ENCODE assay signal across 19 mouse cellular contexts in the genomic region with DNA sequence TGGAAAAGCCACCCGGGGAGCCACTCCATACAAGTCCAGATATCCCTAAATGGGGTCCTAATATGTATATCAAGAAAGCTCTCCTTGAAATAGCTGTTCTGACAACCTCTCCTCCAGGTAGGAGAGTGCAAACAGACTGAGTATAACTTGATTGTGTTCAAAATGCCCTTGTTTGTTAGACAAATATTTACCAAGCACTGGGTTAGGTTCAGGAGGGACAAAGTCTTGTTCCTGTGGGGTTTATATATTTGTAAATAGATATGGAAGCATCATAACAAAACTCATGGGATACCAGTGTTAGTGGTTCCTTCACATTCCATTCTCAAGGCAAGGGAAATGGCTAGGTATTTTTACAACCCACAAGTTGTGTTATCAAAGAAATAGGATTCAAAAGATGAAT.
DNase-seq lines count a peak whose midpoint lies in the region; ATAC-seq and TF ChIP-seq lines count a peak whose summit lies in the region.
"Had no signal": no experiment of that assay in that cellular context is flagged by ENCODE, and none has a peak within 500 bp of the region (broad histone marks: within the 10 kb centered on the region; RNA-seq: fewer than 3 reads in every experiment).

No protein-coding gene starts in this region.

- no peak overlapping the region for H3K4me3 ChIP-seq in liver, adult 2 months (ENCODE audit: insufficient read depth, low read depth, low read length)
- no peak overlapping the region for H3K4me3 ChIP-seq in liver, embryonic 12.5 days
- H3K4me3 ChIP-seq in liver, postnatal 0 days (ENCODE audit: low read depth, low read length), result no peak overlapping the region
- no peak overlapping the region for H3K4me3 ChIP-seq in liver, embryonic 11.5 days (ENCODE audit: low read depth, low read length)

- peak overlapping the region; percentile 84 for H3K27ac ChIP-seq in liver, adult 2 months (replicated peaks; ENCODE audit: insufficient read depth, low read depth, low read length)
- H3K27ac ChIP-seq in liver, embryonic 12.5 days, result no peak overlapping the region
- H3K27ac ChIP-seq in liver, postnatal 0 days (ENCODE audit: low read depth), result peak overlapping the region; percentile 64
- H3K27ac ChIP-seq in liver, embryonic 11.5 days (ENCODE audit: low read depth, low read length), result no peak overlapping the region

- peak; percentile 90 for DNase-seq in liver, adult 2 months (ENCODE audit: extremely low read depth, low read depth, low spot score)
- DNase-seq in liver, postnatal 0 days, result no peak
- no peak for DNase-seq in liver, embryonic 11.5 days (ENCODE audit: low spot score)
- DNase-seq: adrenal gland, adult 2 months; adrenal gland, adult 8-10 months; adrenal gland, postnatal 10 days; adrenal gland, postnatal 14 days; adrenal gland, postnatal 25 days; adrenal gland, postnatal 36 days; B cell, adult 2 months; cerebellum, adult 11 months; cerebellum, adult 11-12 months; cerebellum, adult 18-20 months had no signal

- H3K36me3 ChIP-seq in liver, adult 2 months (ENCODE audit: control insufficient read depth, insufficient read depth, low read length), result no peaks in the 10 kb centered on the region
- no peaks in the 10 kb centered on the region for H3K36me3 ChIP-seq in liver, embryonic 12.5 days
- H3K36me3 ChIP-seq in liver, postnatal 0 days (replicated peaks; ENCODE audit: insufficient read depth, low read length), result no peaks in the 10 kb centered on the region
- no peaks in the 10 kb centered on the region for H3K36me3 ChIP-seq in liver, embryonic 11.5 days (ENCODE audit: control insufficient read depth, insufficient read depth, low read length)
- H3K36me3 ChIP-seq: G1E had no signal

- peaks cover 7% of the 10 kb centered on the region; the same call in 1 of the 2 replicates for H3K79me2 ChIP-seq in liver, adult 2 months (ENCODE audit: control insufficient read depth, insufficient read depth, low read length)

- H3K27me3 ChIP-seq in liver, adult 2 months (ENCODE audit: control insufficient read depth, insufficient read depth, low read length), result no peaks in the 10 kb centered on the region
- no peaks in the 10 kb centered on the region for H3K27me3 ChIP-seq in liver, embryonic 12.5 days (replicated peaks)
- H3K27me3 ChIP-seq in liver, postnatal 0 days (ENCODE audit: insufficient read depth, low read length), result no peaks in the 10 kb centered on the region
- H3K27me3 ChIP-seq in liver, embryonic 11.5 days (replicated peaks; ENCODE audit: control insufficient read depth, insufficient read depth, low read length), result no peaks in the 10 kb centered on the region
- H3K27me3 ChIP-seq: CH12.LX, Patski had no signal

- no peak for TF ChIP-seq CTCF in liver, adult 2 months (IDR thresholded peaks at IDR 0.05; ENCODE audit: low read depth, low read length)
- no peak for TF ChIP-seq CTCF in liver, postnatal 0 days (IDR thresholded peaks at IDR 0.05; ENCODE audit: low read depth)

- H3K9ac ChIP-seq in liver, adult 2 months (ENCODE audit: low read depth, low read length), result no peak overlapping the region
- no peak overlapping the region for H3K9ac ChIP-seq in liver, embryonic 12.5 days
- no peak overlapping the region for H3K9ac ChIP-seq in liver, postnatal 0 days (replicated peaks)
- H3K9ac ChIP-seq in liver, embryonic 11.5 days (ENCODE audit: low read depth, low read length), result no peak overlapping the region

- 42% methylated on average over 1 of the region's 1 CpGs for WGBS in liver, adult 2 months
- 63% methylated on average over 1 of the region's 1 CpGs for WGBS in liver, embryonic 12.5 days (ENCODE audit: insufficient replicate concordance)
- WGBS in liver, postnatal 0 days (ENCODE audit: insufficient replicate concordance), result 63% methylated on average over 1 of the region's 1 CpGs
- WGBS in liver, embryonic 11.5 days, result 81% methylated on average over 1 of the region's 1 CpGs

- H3K9me3 ChIP-seq in liver, embryonic 12.5 days (replicated peaks), result no peaks in the 10 kb centered on the region
- H3K9me3 ChIP-seq in liver, postnatal 0 days (ENCODE audit: low read length), result no peaks in the 10 kb centered on the region
- H3K9me3 ChIP-seq in liver, embryonic 11.5 days (ENCODE audit: control insufficient read depth, low read length), result no peaks in the 10 kb centered on the region

- TF ChIP-seq EP300 in liver, postnatal 0 days (IDR thresholded peaks at IDR 0.05; ENCODE audit: low read depth), result no peak

- no peak for TF ChIP-seq POLR2A in liver, adult 2 months (IDR thresholded peaks at IDR 0.05; ENCODE audit: extremely low read depth, insufficient read depth, low read length)

- no peak overlapping the region for H3K4me2 ChIP-seq in liver, embryonic 12.5 days
- no peak overlapping the region for H3K4me2 ChIP-seq in liver, postnatal 0 days (ENCODE audit: low read depth, low read length)
- no peak overlapping the region for H3K4me2 ChIP-seq in liver, embryonic 11.5 days

- H3K4me1 ChIP-seq in liver, adult 2 months (ENCODE audit: control insufficient read depth, insufficient read depth, low read length), result peaks cover 25% of the 10 kb centered on the region
- peaks cover 25% of the 10 kb centered on the region for H3K4me1 ChIP-seq in liver, embryonic 12.5 days
- peaks cover 28% of the 10 kb centered on the region for H3K4me1 ChIP-seq in liver, postnatal 0 days (ENCODE audit: insufficient read depth)
- H3K4me1 ChIP-seq in liver, embryonic 11.5 days (replicated peaks; ENCODE audit: control insufficient read depth, insufficient read depth, low read length), result peaks cover 15% of the 10 kb centered on the region

- no peak for ATAC-seq in liver, embryonic 12.5 days
- ATAC-seq in liver, postnatal 0 days, result no peak
- no peak for ATAC-seq in liver, embryonic 11.5 days (replicated peaks; ENCODE audit: low FRiP score)
- ATAC-seq: activated CD4-positive, CD25-positive, alpha-beta regulatory T cell, adult 4 months; CD4-positive, CD25-positive, alpha-beta regulatory T cell, adult 4 months; Patski had no signal

Comparison
In these comparisons a context has a peak if more than half of its experiments do, and no peak if none do; other contexts are left out.
1. H3K27ac ChIP-seq: peak in liver, adult 2 months (single experiment) and liver, postnatal 0 days (single experiment); none in liver, embryonic 12.5 days (single experiment) and liver, embryonic 11.5 days (single experiment).